Mouse (Mus musculus) adrenal gland, adult 18-20 months (tissue): ENCODE data around the gene Gm21883. TPM values are rescaled to one million over a fixed set of nuclear protein-coding genes. Genes with fewer than 3 reads are reported as not detected.
"Not testable (repeated sequence)": the region's sequence is repeated elsewhere in the genome, so short reads cannot be mapped to it uniquely, and the experiment has no call there.

ENCODE experiments used
- DNase-seq, 2 experiments: peaks; one replicate each; pipeline ENCODE4 v3.0.0; 2021 to 2022; ENCODE audit warnings: low spot score in 2 of 2
- long read RNA-seq, 2 experiments: library from polyadenylated mRNA; stranded (forward); transcript quantifications; one replicate each; pipeline ENCODE4 v2.0.0; 2021
- total RNA-seq, 2 experiments: library from RNA; stranded (reverse); gene quantifications; 1 replicate in 1 of 2; 2 replicates in 1 of 2; pipeline ENCODE4 v1.2.3; 2021

Gm21883 gene
- not detected for total RNA-seq
- long read RNA-seq, experiment 1 = 0 reads
- long read RNA-seq, experiment 2 = 0 reads

DNA sequence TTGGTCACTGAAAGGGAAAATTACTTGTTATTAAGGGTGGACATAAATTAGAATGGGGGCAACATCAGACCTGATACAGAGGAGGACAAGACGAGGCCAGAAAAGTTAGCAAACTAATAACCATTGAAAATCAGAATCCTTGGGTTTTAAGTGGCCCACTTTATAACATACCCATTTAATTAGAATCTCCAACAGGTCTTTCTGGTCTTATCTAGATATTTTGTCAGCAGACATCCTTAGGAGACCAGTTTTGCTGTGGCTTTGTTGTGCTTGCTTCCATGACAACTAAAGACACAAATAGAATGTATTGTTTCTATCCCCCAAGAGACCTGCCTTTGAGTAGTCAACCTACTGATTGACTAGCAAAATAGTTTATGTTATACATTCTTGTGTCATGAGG is at the start of gene Gm21883:
Gm21883 (minus strand) TSS at position 101 of the 400 bp plus-strand sequence.
- DNase-seq = not testable (repeated sequence)

- not testable (repeated sequence) for DNase-seq
Measured at GRCm38 (mm10) chrX:31618820-31619219, 44.7 kb upstream of the Gm21883 start, which contains the start of gene Spin2e. Gene Spin2e (minus strand): TSS chrX:31618920.

Other genes starting within 250 kb of the Gm21883 start
- gene Btbd35f26, start 237.8 kb downstream of the Gm21883 start, total RNA-seq = not detected
- not detected for gene Btbd35f19, start 190.4 kb downstream of the Gm21883 start, total RNA-seq
- gene Spin2e, start 44.6 kb upstream of the Gm21883 start, total RNA-seq = not detected
- gene Btbd35f25, start 142.9 kb upstream of the Gm21883 start, total RNA-seq = not detected